Mouse (Mus musculus) intestine, embryonic 15.5 days (tissue): ENCODE results near the gene Izumo2. TPM values are rescaled to one million over a fixed set of nuclear protein-coding genes. Genes with fewer than 3 reads are reported as not detected.
"Not testable (repeated sequence)": the region's sequence is repeated elsewhere in the genome, so short reads cannot be mapped to it uniquely, and the experiment has no call there.

Experiments
- ATAC-seq: fragments of 200-750 bp; cut with Nextera tagmentation; 2 replicates; pipeline ENCODE4 v1.8.0; 2017; ENCODE audit warnings: moderate TSS enrichment, moderate library complexity
- H3K27ac ChIP-seq: fragments of 300-500 bp; sonication (generic); 2 replicates; pipeline ENCODE4 v1.5.1; 2015; ENCODE audit warnings: mild to moderate bottlenecking, inconsistent platforms
- H3K27me3 ChIP-seq: fragments of 300-500 bp; sonication (generic); replicated peaks from 2 replicates; pipeline ENCODE4 v1.6.1; 2015; ENCODE audit warnings: inconsistent platforms
- H3K36me3 ChIP-seq: fragments of 300-500 bp; sonication (generic); 2 replicates; pipeline ENCODE4 v1.6.1; 2015; ENCODE audit warnings: inconsistent platforms
- H3K4me1 ChIP-seq: fragments of 300-500 bp; sonication (generic); replicated peaks from 2 replicates; pipeline ENCODE4 v1.6.1; 2015; ENCODE audit warnings: inconsistent platforms
- H3K4me2 ChIP-seq: fragments of 300-500 bp; sonication (generic); replicated peaks from 2 replicates; pipeline ENCODE4 v1.6.1; 2015; ENCODE audit warnings: mild to moderate bottlenecking, inconsistent platforms
- H3K4me3 ChIP-seq: fragments of 300-500 bp; sonication (generic); replicated peaks from 2 replicates; pipeline ENCODE4 v1.5.1; 2015; ENCODE audit warnings: inconsistent platforms
- H3K9ac ChIP-seq: fragments of 300-500 bp; sonication (generic); 2 replicates; pipeline ENCODE4 v1.6.1; 2015; ENCODE audit warnings: inconsistent platforms
- H3K9me3 ChIP-seq: fragments of 300-500 bp; sonication (generic); 2 replicates; pipeline ENCODE4 v1.6.1; 2016; ENCODE audit warnings: inconsistent platforms
- WGBS: fragments of 180-500 bp; shearing (Covaris S2); methylation state at CpG from one replicate; pipeline ENCODE4 v1.1.7; 2015; 5-methylcytosine and 5-hydroxymethylcytosine counted together
- polyA plus RNA-seq: library from polyadenylated mRNA; unstranded; fragments of >200 nt; fragmentation: Nextera tagmentation; extraction: Ambion mirVana; gene quantifications from 2 replicates; pipeline ENCODE4 v1.2.1, GENCODE M21; 2015

Izumo2 gene
- polyA plus RNA-seq, 1 experiment from 2014 or later: not detected

DNA sequence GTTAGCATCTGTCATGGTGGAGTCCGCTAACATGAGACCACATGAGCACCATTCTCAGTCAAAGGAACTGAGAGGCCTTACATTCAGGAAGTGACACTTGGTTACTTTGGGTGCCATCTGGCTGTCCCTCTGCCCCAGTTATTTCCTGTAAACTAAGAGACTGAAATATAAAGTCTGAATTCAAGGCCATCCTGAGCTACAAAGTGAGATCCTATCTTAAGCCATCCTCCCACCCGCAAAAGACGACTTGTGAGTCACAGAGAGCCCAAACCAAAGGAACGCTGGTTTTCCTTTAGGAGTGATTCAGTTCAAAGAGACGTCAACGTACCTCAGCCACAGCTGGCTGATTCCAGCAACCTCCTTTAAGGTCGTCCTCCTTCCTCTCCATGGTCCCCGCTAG lies 32.8 kb downstream of the Izumo2 start:
- Histone ChIP-seq H3K4me3 (no peak overlapping the region), H3K36me3 (no peaks in the 10 kb centered on the region), H3K4me1 (no peaks in the 10 kb centered on the region), H3K9ac (no peak overlapping the region), H3K27ac (no peak overlapping the region), H3K9me3 (no peaks in the 10 kb centered on the region), H3K4me2 (no peak overlapping the region), H3K27me3 (no peaks in the 10 kb centered on the region)
- ATAC-seq: no peak
- 80% methylated on average over 8 of the region's 8 CpGs for WGBS

DNA sequence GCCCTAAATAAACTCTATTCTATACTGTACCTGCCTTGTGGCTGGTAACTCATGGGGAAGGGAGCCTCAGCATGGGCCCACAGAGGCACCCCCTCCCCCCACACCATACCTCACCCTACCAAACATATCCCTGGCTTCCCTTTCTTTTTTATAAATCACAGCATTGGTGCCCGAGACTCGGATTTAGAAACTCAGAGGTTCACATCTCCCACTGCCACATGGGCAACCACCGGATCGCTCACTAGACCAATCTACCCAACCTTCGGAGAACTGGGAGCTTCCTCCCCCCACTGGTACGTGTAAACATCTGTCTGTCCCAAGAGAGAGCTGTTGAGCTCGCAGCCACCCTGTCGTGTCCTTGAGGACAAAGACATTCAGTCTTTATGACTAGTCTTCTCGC lies 35.7 kb downstream of the Izumo2 start:
- H3K27ac ChIP-seq: no peak overlapping the region
- no peaks in the 10 kb centered on the region for H3K9me3 ChIP-seq
- 0 out of 2 replicates have a peak overlapping the region, but pooled peaks have one; percentile 83 for H3K4me2 ChIP-seq
- ATAC-seq: no peak
- 51% methylated on average over 9 of the region's 9 CpGs for WGBS
- no peaks in the 10 kb centered on the region for H3K36me3 ChIP-seq
- peak overlapping the region; percentile 52; the same call in 1 of the 2 replicates for H3K9ac ChIP-seq
- H3K4me1 ChIP-seq: peaks cover 8% of the 10 kb centered on the region; the same call in 1 of the 2 replicates
- no peaks in the 10 kb centered on the region for H3K27me3 ChIP-seq
- H3K4me3 ChIP-seq: no peak overlapping the region

DNA sequence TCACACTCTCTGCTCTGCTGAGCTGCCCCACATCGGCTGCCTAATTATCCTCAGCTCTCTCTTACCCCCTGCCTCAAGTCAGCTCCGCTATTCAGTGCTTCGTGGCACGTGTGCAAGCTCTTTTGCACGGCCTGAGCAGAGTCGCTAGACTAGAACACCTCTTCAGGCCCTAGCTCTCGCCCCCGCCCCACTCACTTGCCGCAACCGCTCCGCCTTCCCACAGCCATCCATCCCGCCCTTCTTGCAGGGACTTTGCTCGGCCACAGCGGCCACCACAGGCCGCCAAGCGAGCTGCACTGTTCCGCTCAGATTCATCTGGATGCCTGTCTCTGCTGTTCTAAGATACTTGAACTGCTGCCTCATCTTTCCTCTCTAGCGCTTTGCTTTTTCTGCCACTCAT lies 36.5 kb downstream of the Izumo2 start:
- peak overlapping the region; percentile 52 for H3K9ac ChIP-seq
- H3K36me3 ChIP-seq: no peaks in the 10 kb centered on the region
- peak; percentile 56 for ATAC-seq
- under 1% methylated on average over 18 of the region's 18 CpGs for WGBS
- H3K4me1 ChIP-seq: peaks cover 10% of the 10 kb centered on the region; the same call in 1 of the 2 replicates
- H3K4me2 ChIP-seq: peak overlapping the region; percentile 83
- no peaks in the 10 kb centered on the region for H3K9me3 ChIP-seq
- peak overlapping the region; percentile 41 for H3K4me3 ChIP-seq
- H3K27ac ChIP-seq: no peak overlapping the region
- H3K27me3 ChIP-seq: no peaks in the 10 kb centered on the region

DNA sequence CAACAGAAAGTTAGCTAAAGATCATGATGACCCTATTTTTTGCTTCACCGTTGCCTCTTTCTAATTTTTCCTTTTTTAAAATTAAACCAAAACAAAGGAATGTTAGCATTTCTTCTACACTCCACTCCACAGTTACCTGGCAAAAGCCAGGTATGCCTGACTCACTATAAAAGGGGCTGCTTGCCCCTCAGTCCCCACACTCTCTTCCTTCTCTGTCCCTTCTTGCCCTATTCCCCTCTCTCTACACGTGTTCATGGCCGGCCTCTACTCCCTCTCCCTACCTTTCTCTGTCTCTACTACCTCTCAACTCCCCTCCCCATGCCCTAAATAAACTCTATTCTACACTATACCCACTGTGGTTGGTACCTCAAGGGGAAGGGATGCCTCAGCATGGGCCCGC lies 38.6 kb downstream of the Izumo2 start:
- Histone ChIP-seq H3K9ac (no peak overlapping the region), H3K27ac (no peak overlapping the region), H3K4me2 (peak overlapping the region; percentile 70), H3K4me3 (peak overlapping the region; percentile 68), H3K27me3 (no peaks in the 10 kb centered on the region), H3K9me3 (no peaks in the 10 kb centered on the region), H3K4me1 (peaks cover 10% of the 10 kb centered on the region; the same call in 1 of the 2 replicates), H3K36me3 (no peaks in the 10 kb centered on the region; the same call in 1 of the 2 replicates)
- no peak for ATAC-seq
- WGBS: 68% methylated on average over 4 of the region's 4 CpGs

DNA sequence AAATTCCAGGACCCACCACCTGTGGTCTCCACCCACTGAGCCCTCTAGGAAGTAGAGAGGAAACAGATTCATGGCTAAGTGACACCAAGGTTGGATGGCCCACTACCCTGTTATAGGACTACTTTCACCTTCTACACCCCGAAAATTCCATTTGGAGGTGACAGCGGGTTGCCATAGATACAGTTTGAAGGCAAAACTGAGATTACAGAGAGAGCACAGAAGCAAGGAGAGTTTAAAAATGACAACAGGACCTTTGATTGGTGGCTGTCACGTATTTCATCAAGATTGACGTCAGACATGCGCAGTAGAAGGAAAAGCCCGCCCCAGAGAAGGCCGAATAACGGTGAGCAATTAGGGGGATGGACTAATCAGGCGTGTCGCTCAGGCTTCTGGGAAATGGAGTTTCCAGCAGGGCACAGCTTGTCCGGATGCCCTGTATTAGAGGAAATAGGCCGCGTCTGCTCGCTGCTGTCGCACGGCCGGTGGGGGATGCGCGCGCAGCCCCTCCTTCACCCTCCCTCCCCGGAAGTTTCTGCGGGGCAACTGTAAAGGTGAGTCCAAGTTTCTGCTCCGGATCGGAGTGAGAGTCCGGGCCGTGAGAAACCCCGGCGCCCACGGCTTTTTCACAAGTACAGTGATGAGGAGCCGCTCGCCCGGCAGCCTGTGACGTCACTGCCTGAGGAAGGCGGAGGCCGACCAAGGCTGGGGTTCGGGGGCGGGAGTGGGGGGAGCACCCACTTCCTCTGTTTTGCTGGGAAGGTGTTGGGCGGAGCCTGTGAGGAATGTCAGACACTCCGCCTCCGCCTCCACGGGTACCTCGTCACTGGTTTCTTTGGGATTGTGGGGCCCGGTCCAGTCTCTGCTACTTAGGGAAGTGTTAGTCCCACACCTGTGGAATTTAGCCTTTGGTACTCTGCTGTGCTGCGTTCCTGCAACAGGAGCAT lies 39.8 kb downstream of the Izumo2 start, which contains the start of gene Vrk3:
Gene Vrk3, plus strand, starts transcription at position 313 of the 944 bp plus-strand sequence.
- under 1% methylated on average over 44 of the region's 44 CpGs for WGBS
- Histone ChIP-seq H3K27ac (peak within 1 kb of the TSS; percentile 94), H3K9me3 (no peaks in the 10 kb centered on the region), H3K4me2 (peak within 1 kb of the TSS; percentile 70), H3K9ac (peak within 1 kb of the TSS; percentile 69), H3K4me1 (peaks cover 10% of the 10 kb centered on the region; the same call in 1 of the 2 replicates), H3K36me3 (peaks cover 4% of the 10 kb centered on the region; the same call in 1 of the 2 replicates), H3K27me3 (no peaks in the 10 kb centered on the region), H3K4me3 (peak within 1 kb of the TSS; percentile 68)
- ATAC-seq: peak; percentile 99

DNA sequence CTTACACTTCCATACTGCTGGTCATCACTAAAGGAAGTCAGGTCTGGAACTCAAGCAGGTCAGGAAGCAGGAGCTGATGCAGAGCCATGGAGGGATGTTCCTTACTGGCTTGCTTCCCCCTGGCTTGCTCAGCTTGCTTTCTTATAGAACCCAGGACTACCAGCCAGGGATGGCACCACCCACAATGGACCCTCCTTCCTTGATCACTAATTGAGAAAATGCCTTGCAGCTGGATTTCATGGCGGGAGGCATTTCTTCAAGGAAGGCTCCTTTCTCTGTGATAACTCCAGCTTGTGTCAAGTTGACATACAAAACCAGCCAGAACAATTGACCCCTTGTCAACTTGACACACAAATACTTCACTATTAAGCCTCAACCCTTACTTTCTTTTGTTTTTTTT lies 42.4 kb downstream of the Izumo2 start, which contains the start of gene Zfp473:
Gene Zfp473, minus strand, starts transcription at position 101 of the 400 bp plus-strand sequence.
- not testable (repeated sequence) for H3K27ac ChIP-seq, H3K27me3 ChIP-seq, H3K4me3 ChIP-seq, H3K4me1 ChIP-seq, H3K9ac ChIP-seq, H3K4me2 ChIP-seq, H3K9me3 ChIP-seq, ATAC-seq
- 100% methylated on average over 1 of the region's 1 CpGs for WGBS
- H3K36me3 ChIP-seq: peaks cover 21% of the 10 kb centered on the region

DNA sequence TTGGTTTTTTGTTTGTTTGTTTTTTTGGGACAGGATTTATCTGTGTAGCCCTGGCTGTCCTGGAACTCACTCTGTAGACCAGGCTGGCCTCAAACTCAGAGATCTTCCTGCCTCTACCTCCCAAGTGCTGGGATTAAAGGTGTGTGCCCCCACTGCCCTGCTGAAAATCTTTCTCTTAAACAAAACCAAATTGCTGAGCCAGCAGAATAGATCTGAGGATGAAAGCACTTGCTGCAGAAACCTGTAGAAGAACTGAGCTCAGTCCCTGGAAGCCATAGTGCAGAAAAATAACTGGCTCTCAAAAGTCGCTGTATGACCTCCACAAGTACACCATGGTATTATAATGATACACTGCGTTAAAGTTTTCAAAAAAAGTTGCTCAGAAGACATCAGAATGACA lies 48.6 kb downstream of the Izumo2 start:
- no peak for ATAC-seq
- Histone ChIP-seq H3K27ac (no peak overlapping the region), H3K9ac (no peak overlapping the region), H3K9me3 (no peaks in the 10 kb centered on the region), H3K36me3 (peaks cover 42% of the 10 kb centered on the region), H3K27me3 (no peaks in the 10 kb centered on the region), H3K4me3 (no peak overlapping the region), H3K4me2 (no peak overlapping the region), H3K4me1 (no peaks in the 10 kb centered on the region)
- 90% methylated on average over 2 of the region's 2 CpGs for WGBS

DNA sequence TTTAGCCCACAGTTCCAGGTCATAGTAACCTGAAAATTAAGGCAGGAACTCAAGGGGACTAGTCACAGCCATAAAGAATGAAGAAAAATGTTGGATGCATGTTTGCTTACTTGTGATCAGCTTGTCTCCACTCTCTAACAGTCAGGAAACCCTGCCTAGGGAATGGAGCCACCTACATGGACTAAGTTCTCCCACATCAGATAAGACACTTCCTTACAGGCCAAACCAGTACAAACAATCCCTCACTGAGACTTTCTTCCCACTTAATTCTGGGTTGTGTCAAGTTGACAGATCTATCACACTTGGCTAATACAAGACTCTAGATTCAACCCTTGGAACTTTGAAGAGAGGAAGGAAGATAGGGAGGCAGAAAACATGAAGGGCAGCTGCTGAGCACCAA lies 51.8 kb downstream of the Izumo2 start:
- Histone ChIP-seq H3K27ac (no peak overlapping the region), H3K36me3 (peaks cover 34% of the 10 kb centered on the region), H3K4me1 (no peaks in the 10 kb centered on the region), H3K27me3 (no peaks in the 10 kb centered on the region), H3K9me3 (no peaks in the 10 kb centered on the region), H3K9ac (no peak overlapping the region), H3K4me3 (no peak overlapping the region), H3K4me2 (no peak overlapping the region)
- no peak for ATAC-seq

DNA sequence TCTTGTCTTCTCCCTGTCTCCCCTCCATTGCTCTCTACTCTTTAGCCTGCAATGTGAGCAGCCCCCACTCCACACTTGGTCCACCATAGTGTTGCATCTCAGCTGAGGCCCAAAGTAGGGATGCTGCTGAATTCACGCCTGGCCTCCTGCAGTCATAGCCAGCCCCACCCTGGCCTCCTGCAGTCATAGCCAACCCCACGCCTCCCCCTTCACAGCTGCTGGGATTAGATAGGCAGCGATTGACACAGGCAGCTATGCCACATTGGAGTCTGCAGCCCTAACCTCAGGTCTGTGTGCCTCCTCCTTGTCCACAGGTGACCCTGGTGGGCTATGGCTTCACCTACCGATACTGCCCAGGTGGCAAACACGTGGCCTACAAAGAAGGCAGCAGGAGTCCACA lies 59.6 kb downstream of the Izumo2 start:
- Histone ChIP-seq H3K27ac (no peak overlapping the region), H3K36me3 (peaks cover 47% of the 10 kb centered on the region), H3K9me3 (no peaks in the 10 kb centered on the region), H3K9ac (no peak overlapping the region), H3K27me3 (no peaks in the 10 kb centered on the region), H3K4me1 (no peaks in the 10 kb centered on the region), H3K4me2 (no peak overlapping the region), H3K4me3 (no peak overlapping the region)
- WGBS: 89% methylated on average over 5 of the region's 5 CpGs
- ATAC-seq: peak; percentile 17; the same call in 1 of the 2 replicates

Other genes with a start within 250 kb of the Izumo2 start
- gene Aspdh, start 243.4 kb upstream of the Izumo2 start, polyA plus RNA-seq: 0.70 and 1.2 TPM in 2 replicates
- 76.0 and 87.3 TPM in 2 replicates for gene Josd2, start 240.8 kb upstream of the Izumo2 start, polyA plus RNA-seq
- 97.0 and 102 TPM in 2 replicates for gene Emc10, start 212.2 kb upstream of the Izumo2 start, polyA plus RNA-seq
- 6.5 and 9.2 TPM in 2 replicates for gene Fam71e1, start 212.2 kb upstream of the Izumo2 start, polyA plus RNA-seq
- 0.14 and 0.36 TPM in 2 replicates for gene Mybpc2, start 184.1 kb upstream of the Izumo2 start, polyA plus RNA-seq
- 0.25 and 0.43 TPM in 2 replicates for gene Spib, start 176.7 kb upstream of the Izumo2 start, polyA plus RNA-seq
- 72.0 and 76.0 TPM in 2 replicates for gene Pold1, start 159.9 kb upstream of the Izumo2 start, polyA plus RNA-seq
- 66.3 and 69.5 TPM in 2 replicates for gene Nr1h2, start 154.8 kb upstream of the Izumo2 start, polyA plus RNA-seq
- 3.1 and 3.6 TPM in 2 replicates for gene Napsa, start 136.4 kb upstream of the Izumo2 start, polyA plus RNA-seq
- gene Kcnc3, start 118.1 kb upstream of the Izumo2 start, polyA plus RNA-seq: 0.27 and 0.36 TPM in 2 replicates
- gene Myh14, start 37.9 kb upstream of the Izumo2 start, polyA plus RNA-seq: 68.4 and 74.3 TPM in 2 replicates
- gene Vrk3, start 39.7 kb downstream of the Izumo2 start, polyA plus RNA-seq: 36.0 and 39.4 TPM in 2 replicates
- gene Zfp473, start 42.3 kb downstream of the Izumo2 start, polyA plus RNA-seq: 2.0 and 2.5 TPM in 2 replicates
- gene Nup62, start 107.3 kb downstream of the Izumo2 start, polyA plus RNA-seq: 87.4 and 89.2 TPM in 2 replicates
- gene Il4i1, start 107.6 kb downstream of the Izumo2 start, polyA plus RNA-seq: 0.78 and 1.5 TPM in 2 replicates
- gene Atf5, start 107.9 kb downstream of the Izumo2 start, polyA plus RNA-seq: 6.2 and 6.6 TPM in 2 replicates
- 112 and 116 TPM in 2 replicates for gene Akt1s1, start 140.2 kb downstream of the Izumo2 start, polyA plus RNA-seq
- 71.0 and 71.3 TPM in 2 replicates for gene Tbc1d17, start 140.3 kb downstream of the Izumo2 start, polyA plus RNA-seq
- gene Pnkp, start 148.4 kb downstream of the Izumo2 start, polyA plus RNA-seq: 25.9 and 29.0 TPM in 2 replicates
- gene Ptov1, start 161.0 kb downstream of the Izumo2 start, polyA plus RNA-seq: 239 and 253 TPM in 2 replicates
- gene Med25, start 184.0 kb downstream of the Izumo2 start, polyA plus RNA-seq: 88.2 and 91.8 TPM in 2 replicates
- 17.0 and 18.8 TPM in 2 replicates for gene Fuz, start 187.3 kb downstream of the Izumo2 start, polyA plus RNA-seq
- 60.1 and 65.0 TPM in 2 replicates for gene Ap2a1, start 220.8 kb downstream of the Izumo2 start, polyA plus RNA-seq
- gene Tsks, start 234.5 kb downstream of the Izumo2 start, polyA plus RNA-seq: 0.14 TPM in 1 of 2 replicates, not detected in the other